Mouse (Mus musculus) myocyte (in vitro differentiated cells): ENCODE measurements around the gene Myh11. TPM values are rescaled to one million over a fixed set of nuclear protein-coding genes. Genes with fewer than 3 reads are reported as not detected.

Source experiments
- H3K27me3 ChIP-seq: one replicate; pipeline ENCODE4 v1.6.1; 2011; ENCODE audit not compliant: control insufficient read depth, insufficient read depth, insufficient read length
- H3K36me3 ChIP-seq: one replicate; pipeline ENCODE4 v1.6.1; 2011; ENCODE audit not compliant: control insufficient read depth, insufficient read depth
- H3K4me2 ChIP-seq: one replicate; pipeline ENCODE4 v1.6.1; 2011; ENCODE audit warnings: low read depth, control low read depth
- H3K4me3 ChIP-seq: one replicate; pipeline ENCODE4 v1.5.1; 2011; ENCODE audit warnings: mild to moderate bottlenecking, control low read depth, moderate library complexity
- H3K79me2 ChIP-seq: one replicate; pipeline ENCODE4 v1.6.1; 2011; ENCODE audit not compliant: control insufficient read depth, insufficient read depth
- H3ac ChIP-seq: one replicate; pipeline ENCODE4 v1.6.1; 2011; ENCODE audit not compliant: control insufficient read depth, insufficient read length
- CEBPB ChIP-seq: IDR thresholded peaks from 2 replicates; pipeline ENCODE4 v1.6.1; 2011; ENCODE audit warnings: mild to moderate bottlenecking, moderate library complexity; ENCODE audit not compliant: poor library complexity, insufficient read depth, severe bottlenecking
- E2F4 ChIP-seq: IDR thresholded peaks from one replicate; pipeline ENCODE4 v1.6.1; 2011; ENCODE audit warnings: mild to moderate bottlenecking, control low read depth, moderate library complexity; ENCODE audit not compliant: insufficient read depth
- MAX ChIP-seq: IDR thresholded peaks from one replicate; pipeline ENCODE4 v1.6.1; 2011; ENCODE audit warnings: low read depth, mild to moderate bottlenecking, control low read depth
- MYOD1 ChIP-seq, 3 experiments: IDR thresholded peaks; one replicate each; pipeline ENCODE4 v1.6.1; 2011; ENCODE audit warnings: control low read depth in 2 of 3, low read depth in 2 of 3, mild to moderate bottlenecking in 2 of 3, moderate library complexity in 1 of 3; ENCODE audit not compliant: insufficient read length in 2 of 3, control insufficient read depth in 1 of 3
- MYOG ChIP-seq, 3 experiments: IDR thresholded peaks; one replicate each; pipeline ENCODE4 v1.6.1; 2011; ENCODE audit warnings: control low read depth in 2 of 3, low read depth in 2 of 3, mild to moderate bottlenecking in 2 of 3; ENCODE audit not compliant: insufficient read length in 2 of 3, control insufficient read depth in 1 of 3, insufficient read depth in 1 of 3
- POLR2A ChIP-seq: IDR thresholded peaks from one replicate; pipeline ENCODE4 v1.6.1; 2011; ENCODE audit warnings: low read depth, mild to moderate bottlenecking, control low read depth, moderate library complexity; ENCODE audit not compliant: insufficient read length
- POLR2AphosphoS2 ChIP-seq: IDR thresholded peaks from one replicate; pipeline ENCODE4 v1.6.1; 2011; ENCODE audit warnings: low read depth, control low read depth; ENCODE audit not compliant: insufficient read length
- REST ChIP-seq: IDR thresholded peaks from one replicate; pipeline ENCODE4 v1.6.1; 2011; ENCODE audit warnings: mild to moderate bottlenecking, control low read depth, moderate library complexity; ENCODE audit not compliant: insufficient read depth, insufficient read length
- SRF ChIP-seq: IDR thresholded peaks from one replicate; pipeline ENCODE4 v1.6.1; 2011; ENCODE audit warnings: low read depth; ENCODE audit not compliant: control insufficient read depth, insufficient read length
- TCF12 ChIP-seq: IDR thresholded peaks from one replicate; pipeline ENCODE4 v1.6.1; 2011; ENCODE audit warnings: mild to moderate bottlenecking, control low read depth; ENCODE audit not compliant: poor library complexity, insufficient read depth, severe bottlenecking
- TCF3 ChIP-seq: IDR thresholded peaks from one replicate; pipeline ENCODE4 v1.6.1; 2011; ENCODE audit warnings: low read depth, control low read depth; ENCODE audit not compliant: insufficient read length
- USF1 ChIP-seq: IDR thresholded peaks from one replicate; pipeline ENCODE4 v1.6.1; 2011; ENCODE audit warnings: low read depth, mild to moderate bottlenecking, control low read depth, moderate library complexity
- polyA plus RNA-seq: library from polyadenylated mRNA; unstranded; fragments of >200 nt; fragmentation: generic; extraction: Trizol; gene quantifications from one replicate; pipeline ENCODE4 v1.2.1, GENCODE M21; 2012; ENCODE audit warnings: missing spikeins

Gene Myh11
- polyA plus RNA-seq, 1 experiment = 0.01 TPM

- Histone ChIP-seq H3ac (no peak overlapping the region), H3K4me2 (no peak overlapping the region), H3K36me3 (no peaks in the 10 kb centered on the region), H3K79me2 (no peaks in the 10 kb centered on the region), H3K27me3 (no peaks in the 10 kb centered on the region), H3K4me3 (no peak overlapping the region)
- TF ChIP-seq TCF12 = no peak
- TF ChIP-seq USF1 = no peak
- no peak for TF ChIP-seq REST
- no peak for TF ChIP-seq MYOG (IDR thresholded peaks at IDR 0.05; ENCODE audit: control insufficient read depth in 1 of 3, insufficient read depth in 1 of 3, insufficient read length in 2 of 3, low read depth in 2 of 3)
- no peak for TF ChIP-seq E2F4
These were observed 49.1 kb downstream of the Myh11 start for GRCm38 (mm10) chr16:14242059-14242458.

GRCm38 (mm10) chr16:14237100-14237723 lies 54.0 kb downstream of the Myh11 start:
- Histone ChIP-seq H3K4me3 (no peak overlapping the region), H3ac (no peak overlapping the region), H3K27me3 (peaks cover 22% of the 10 kb centered on the region), H3K4me2 (no peak overlapping the region), H3K79me2 (no peaks in the 10 kb centered on the region), H3K36me3 (no peaks in the 10 kb centered on the region)
- TF ChIP-seq POLR2A (no peak), POLR2AphosphoS2 (no peak), TCF12 (no peak), SRF (no peak), MYOG (IDR thresholded peaks at IDR 0.05; ENCODE audit: control insufficient read depth in 1 of 3, insufficient read depth in 1 of 3, insufficient read length in 2 of 3, low read depth in 2 of 3) (no peak), MYOD1 (IDR thresholded peaks at IDR 0.05; ENCODE audit: control insufficient read depth in 1 of 3, insufficient read length in 2 of 3, low read depth in 2 of 3) (no peak), REST (no peak), USF1 (no peak), E2F4 (no peak), CEBPB (no peak), TCF3 (no peak), MAX (no peak)

DNA sequence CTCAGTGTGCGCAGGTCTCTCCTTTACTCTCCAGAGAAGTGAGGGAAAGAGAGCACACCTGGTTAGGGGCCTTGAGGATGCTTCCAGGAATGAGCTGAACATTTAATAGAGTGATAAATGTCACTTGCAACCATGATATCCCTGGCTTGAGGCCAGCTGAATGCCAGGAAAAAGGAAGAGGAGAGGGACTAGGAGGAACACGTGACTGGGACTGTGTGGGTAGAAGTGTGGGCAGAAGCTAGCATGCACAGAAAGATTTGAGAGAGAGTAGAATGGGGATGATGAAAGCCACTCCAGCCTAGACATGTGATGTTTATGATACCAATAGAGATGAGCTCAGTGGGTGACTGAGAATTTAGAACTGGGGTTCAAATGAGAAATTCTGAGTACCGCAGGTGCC lies 76.0 kb downstream of the Myh11 start:
- TF ChIP-seq SRF (no peak), MYOD1 (IDR thresholded peaks at IDR 0.05; ENCODE audit: control insufficient read depth in 1 of 3, insufficient read length in 2 of 3, low read depth in 2 of 3) (no peak), CEBPB (no peak), MAX (no peak), TCF3 (no peak), POLR2AphosphoS2 (no peak), USF1 (no peak), POLR2A (no peak), E2F4 (no peak), MYOG (IDR thresholded peaks at IDR 0.05; ENCODE audit: control insufficient read depth in 1 of 3, insufficient read depth in 1 of 3, insufficient read length in 2 of 3, low read depth in 2 of 3) (no peak), TCF12 (no peak), REST (no peak)
- H3K36me3 ChIP-seq = no peaks in the 10 kb centered on the region
- H3K4me2 ChIP-seq = no peak overlapping the region
- H3K79me2 ChIP-seq = no peaks in the 10 kb centered on the region
- H3ac ChIP-seq = no peak overlapping the region
- H3K27me3 ChIP-seq = peaks cover 11% of the 10 kb centered on the region
- no peak overlapping the region for H3K4me3 ChIP-seq

DNA sequence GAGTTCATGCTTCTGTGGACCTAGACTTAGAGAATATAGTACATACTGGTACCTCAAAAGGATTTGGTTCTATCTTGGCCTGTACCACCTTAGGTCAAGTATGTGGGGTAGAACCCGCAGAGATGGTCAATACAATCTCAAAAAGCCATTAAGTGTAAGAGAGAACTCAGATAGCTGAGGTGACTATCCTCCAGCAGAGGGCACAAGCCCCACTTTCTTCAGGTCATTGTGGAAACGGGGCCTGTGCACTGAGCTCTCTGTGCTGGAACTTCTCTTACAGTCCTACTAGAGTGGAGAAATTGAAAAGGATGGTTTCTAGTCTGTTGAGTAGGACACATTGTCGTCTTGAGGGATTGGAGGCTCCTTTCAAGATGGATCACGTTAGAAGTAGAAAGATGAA lies 92.4 kb downstream of the Myh11 start:
- Histone ChIP-seq H3K36me3 (no peaks in the 10 kb centered on the region), H3K4me2 (no peak overlapping the region)
- no peak for TF ChIP-seq POLR2A
- TF ChIP-seq TCF3 = no peak
- TF ChIP-seq REST = no peak
- TF ChIP-seq MYOG (IDR thresholded peaks at IDR 0.05; ENCODE audit: control insufficient read depth in 1 of 3, insufficient read depth in 1 of 3, insufficient read length in 2 of 3, low read depth in 2 of 3) = no peak
- no peak for TF ChIP-seq CEBPB
- TF ChIP-seq MAX = no peak
- no peak for TF ChIP-seq MYOD1 (IDR thresholded peaks at IDR 0.05; ENCODE audit: control insufficient read depth in 1 of 3, insufficient read length in 2 of 3, low read depth in 2 of 3)
- TF ChIP-seq POLR2AphosphoS2 = no peak
- TF ChIP-seq USF1 = no peak
- no peak for TF ChIP-seq TCF12
- no peak for TF ChIP-seq E2F4
- TF ChIP-seq SRF = no peak

DNA sequence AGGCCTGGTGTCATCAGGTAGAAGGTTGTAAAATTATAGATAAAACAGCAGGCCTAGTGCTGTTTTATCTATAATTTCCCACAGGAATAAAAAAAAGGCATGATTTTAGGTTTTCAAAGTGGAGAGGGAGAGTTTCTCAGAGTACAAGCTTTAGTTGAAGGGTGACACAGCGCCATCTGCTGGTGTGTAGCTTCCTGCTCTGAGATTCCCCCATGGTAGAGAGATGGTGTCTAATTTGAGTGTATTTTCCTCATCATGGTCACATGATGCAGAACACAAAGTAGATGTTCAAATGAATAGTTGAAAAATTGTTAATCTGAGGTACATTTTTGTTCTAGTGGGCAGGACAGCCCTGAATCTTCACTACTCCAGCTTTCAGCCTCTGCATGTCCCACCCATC lies 95.7 kb downstream of the Myh11 start:
- Histone ChIP-seq H3K4me3 (no peak overlapping the region), H3K36me3 (peaks cover 5% of the 10 kb centered on the region), H3K79me2 (no peaks in the 10 kb centered on the region), H3ac (no peak overlapping the region), H3K27me3 (no peaks in the 10 kb centered on the region), H3K4me2 (no peak overlapping the region)
- TF ChIP-seq E2F4 (no peak), REST (no peak), TCF3 (no peak)

More for the DNA sequence above, 92.4 kb downstream of the Myh11 start:
- no peak overlapping the region for H3K4me3 ChIP-seq
- H3K27me3 ChIP-seq = no peaks in the 10 kb centered on the region
- H3K79me2 ChIP-seq = no peaks in the 10 kb centered on the region
- H3ac ChIP-seq = no peak overlapping the region
